In genomic region chr4:31642593-31643290, GRCm38 (mm10) we compare ENCODE assay signal across 8 mouse cellular contexts.
DNase-seq lines count a peak whose midpoint lies in the region; ATAC-seq lines count a peak whose summit lies in the region.

No protein-coding gene starts in this region.

- intact Hi-C loops in heart, postnatal 25 days (cut with DNase I), result no loop called here
- intact Hi-C loops in left cerebral cortex, postnatal 14 days (cut with DNase I), result loop anchor here (10.0 kb wide), 1 partner anchor 218 kb away; no protein-coding TSS in a partner anchor

- H3K4me1 ChIP-seq in heart, embryonic 10.5 days, result no peaks in the 10 kb centered on the region; the same call in 1 of the 2 replicates
- H3K4me1 ChIP-seq in embryonic facial prominence, embryonic 11.5 days (ENCODE audit: control insufficient read depth, insufficient read depth, low read length), result no peaks in the 10 kb centered on the region
- peaks cover 14% of the 10 kb centered on the region; the same call in 1 of the 2 replicates for H3K4me1 ChIP-seq in lung, embryonic 15.5 days

- 80% methylated on average over 10 of the region's 10 CpGs for WGBS in heart, embryonic 10.5 days
- WGBS in embryonic facial prominence, embryonic 11.5 days, result 75% methylated on average over 10 of the region's 10 CpGs
- WGBS in lung, embryonic 15.5 days, result 44% methylated on average over 10 of the region's 10 CpGs

- no peak overlapping the region for H3K4me3 ChIP-seq in heart, embryonic 10.5 days
- H3K4me3 ChIP-seq in embryonic facial prominence, embryonic 11.5 days (ENCODE audit: low read depth, low read length), result no peak overlapping the region
- H3K4me3 ChIP-seq in lung, embryonic 15.5 days, result no peak overlapping the region

- ATAC-seq in embryonic facial prominence, embryonic 11.5 days (replicated peaks; ENCODE audit: insufficient number of reproducible peaks, low FRiP score, low TSS enrichment, low read depth), result peak; percentile 59; the same call in 1 of the 2 replicates
- peak; percentile 40; the same call in 1 of the 2 replicates for ATAC-seq in lung, embryonic 15.5 days (ENCODE audit: borderline replicate concordance, extremely low read depth, low FRiP score, low TSS enrichment)
- ATAC-seq in erythroblast, adult 5-6 weeks (replicated peaks; ENCODE audit: low FRiP score, poor library complexity, severe bottlenecking), result no peak

- no peaks in the 10 kb centered on the region for H3K36me3 ChIP-seq in heart, embryonic 10.5 days
- H3K36me3 ChIP-seq in embryonic facial prominence, embryonic 11.5 days (replicated peaks; ENCODE audit: control insufficient read depth, insufficient read depth, low read depth, low read length), result no peaks in the 10 kb centered on the region
- no peaks in the 10 kb centered on the region for H3K36me3 ChIP-seq in lung, embryonic 15.5 days

- no peaks in the 10 kb centered on the region for H3K9me3 ChIP-seq in heart, embryonic 10.5 days
- H3K9me3 ChIP-seq in embryonic facial prominence, embryonic 11.5 days (replicated peaks; ENCODE audit: control insufficient read depth, low read length), result no peaks in the 10 kb centered on the region
- H3K9me3 ChIP-seq in lung, embryonic 15.5 days, result no peaks in the 10 kb centered on the region

- no peak overlapping the region for H3K9ac ChIP-seq in embryonic facial prominence, embryonic 11.5 days (replicated peaks; ENCODE audit: low read length)
- no peak overlapping the region for H3K9ac ChIP-seq in lung, embryonic 15.5 days

- DNase-seq in heart, adult 18-20 months, result peak; percentile 73 to 83
- DNase-seq in heart, embryonic 10.5 days (ENCODE audit: low spot score), result no peak
- no peak for DNase-seq in embryonic facial prominence, embryonic 11.5 days (ENCODE audit: low spot score)
- DNase-seq in heart, postnatal 25 days (ENCODE audit: low spot score), result peak; percentile 36
- no peak for DNase-seq in embryo, embryonic 10 days (ENCODE audit: low spot score)
- DNase-seq in left cerebral cortex, postnatal 14 days (ENCODE audit: low spot score in 2 of 2), result no peak

- no peaks in the 10 kb centered on the region for H3K27me3 ChIP-seq in heart, embryonic 10.5 days (ENCODE audit: insufficient read depth, poor library complexity, severe bottlenecking)
- no peaks in the 10 kb centered on the region for H3K27me3 ChIP-seq in embryonic facial prominence, embryonic 11.5 days (ENCODE audit: control insufficient read depth, insufficient read depth, low read length)
- no peaks in the 10 kb centered on the region for H3K27me3 ChIP-seq in lung, embryonic 15.5 days

- H3K27ac ChIP-seq in heart, embryonic 10.5 days, result no peak overlapping the region
- no peak overlapping the region for H3K27ac ChIP-seq in embryonic facial prominence, embryonic 11.5 days (replicated peaks; ENCODE audit: low read depth, low read length)
- no peak overlapping the region for H3K27ac ChIP-seq in lung, embryonic 15.5 days

- H3K4me2 ChIP-seq in embryonic facial prominence, embryonic 11.5 days (ENCODE audit: low read depth, low read length), result no peak overlapping the region
- peak overlapping the region; percentile 11; the same call in 1 of the 2 replicates for H3K4me2 ChIP-seq in lung, embryonic 15.5 days

Comparison
In these comparisons a context has a peak if more than half of its experiments do, and no peak if none do; other contexts are left out.
1. DNase-seq: peak in heart, adult 18-20 months (2 of 2) and heart, postnatal 25 days (single experiment); none in heart, embryonic 10.5 days (single experiment), embryonic facial prominence, embryonic 11.5 days (single experiment), embryo, embryonic 10 days (single experiment) and left cerebral cortex, postnatal 14 days (0 of 2).